Mouse (Mus musculus) small intestine, adult 2 months (tissue): ENCODE results near the gene 4930402F06Rik. TPM values are rescaled to one million over a fixed set of nuclear protein-coding genes. Genes with fewer than 3 reads are reported as not detected.

ENCODE experiments used
- H3K27ac ChIP-seq: fragments of 200-500 bp; 2 replicates; pipeline ENCODE4 v1.5.1; 2012; ENCODE audit warnings: low read depth, low read length, control low read depth, inconsistent platforms; ENCODE audit not compliant: insufficient read depth
- H3K27me3 ChIP-seq: fragments of 200-500 bp; 2 replicates; pipeline ENCODE4 v1.6.1; 2012; ENCODE audit warnings: mild to moderate bottlenecking, moderate library complexity, low read length, inconsistent platforms; ENCODE audit not compliant: control insufficient read depth, insufficient read depth
- H3K36me3 ChIP-seq: fragments of 200-500 bp; 2 replicates; pipeline ENCODE4 v1.6.1; 2012; ENCODE audit warnings: mild to moderate bottlenecking, low read length, control low read depth, inconsistent platforms; ENCODE audit not compliant: control insufficient read depth, insufficient read depth
- H3K4me1 ChIP-seq: fragments of 200-500 bp; 2 replicates; pipeline ENCODE4 v1.6.1; 2012; ENCODE audit warnings: low read length, inconsistent platforms, mixed read lengths; ENCODE audit not compliant: control insufficient read depth, insufficient read depth, insufficient read length
- H3K4me3 ChIP-seq: fragments of 200-500 bp; 2 replicates; pipeline ENCODE4 v1.5.1; 2012; ENCODE audit warnings: low read depth, mild to moderate bottlenecking, control low read depth, inconsistent platforms, low read length, moderate library complexity
- CTCF ChIP-seq: fragments of 200-500 bp; IDR thresholded peaks from 2 replicates; pipeline ENCODE4 v1.5.1; 2012; ENCODE audit warnings: low read depth, mild to moderate bottlenecking, control low read depth, inconsistent platforms, low read length, moderate library complexity, mixed read lengths; ENCODE audit not compliant: insufficient replicate concordance, insufficient read length; ENCODE audit errors: extremely low read depth
- POLR2A ChIP-seq: fragments of 200-500 bp; IDR thresholded peaks from 2 replicates; pipeline ENCODE4 v1.6.1; 2012; ENCODE audit warnings: low read depth, mild to moderate bottlenecking, control low read depth, inconsistent platforms, low read length, moderate library complexity
- WGBS: fragments of 180-500 bp; shearing (Covaris S2); methylation state at CpG from one replicate; pipeline ENCODE4 v1.1.7; 2018; 5-methylcytosine and 5-hydroxymethylcytosine counted together
- polyA plus RNA-seq: library from polyadenylated mRNA; depleted of rRNA; stranded (reverse); fragments of >200 nt; gene quantifications from 2 replicates; pipeline ENCODE4 v1.2.3, GENCODE M21; 2012

Gene 4930402F06Rik
- polyA plus RNA-seq, 1 experiment: not detected

- Histone ChIP-seq H3K4me3 (no peak overlapping the region), H3K27me3 (no peaks in the 10 kb centered on the region), H3K36me3 (no peaks in the 10 kb centered on the region), H3K4me1 (peaks cover 9% of the 10 kb centered on the region; the same call in 1 of the 2 replicates), H3K27ac (0 out of 2 replicates have a peak overlapping the region, but pooled peaks have one; percentile 29)
- WGBS: 39% methylated on average over 3 of the region's 3 CpGs
- TF ChIP-seq CTCF (no peak), POLR2A (no peak)
Measured at GRCm38 (mm10) chr2:35342605-35343004, 54.4 kb downstream of the 4930402F06Rik start.

DNA sequence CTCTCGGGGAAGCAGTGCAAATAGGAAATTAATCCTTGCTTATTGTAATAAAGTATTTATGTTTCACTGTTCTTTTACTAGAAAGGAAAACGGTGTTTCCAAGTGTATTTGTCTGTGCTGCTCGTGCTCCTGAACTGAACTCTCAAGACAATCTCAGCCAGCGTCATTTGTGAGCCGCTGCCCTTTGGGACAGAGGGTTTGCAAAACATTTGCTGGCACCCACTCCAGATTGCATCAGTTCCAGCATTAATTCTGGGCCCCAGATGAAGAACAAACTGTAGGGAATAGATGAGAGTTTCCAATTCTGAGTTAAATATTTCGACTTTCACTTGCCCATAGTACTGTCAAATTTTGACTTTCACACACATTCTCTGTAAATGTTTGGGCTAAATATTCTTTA, 58.3 kb downstream of the 4930402F06Rik start:
- Histone ChIP-seq H3K27ac (peak overlapping the region; percentile 79), H3K4me3 (no peak overlapping the region), H3K36me3 (no peaks in the 10 kb centered on the region), H3K4me1 (peaks cover 13% of the 10 kb centered on the region), H3K27me3 (no peaks in the 10 kb centered on the region)
- 26% methylated on average over 6 of the region's 6 CpGs for WGBS
- TF ChIP-seq CTCF (no peak), POLR2A (no peak)

- peaks cover 13% of the 10 kb centered on the region for H3K4me1 ChIP-seq
- H3K27me3 ChIP-seq: no peaks in the 10 kb centered on the region
- TF ChIP-seq POLR2A (no peak), CTCF (no peak)
- no peaks in the 10 kb centered on the region for H3K36me3 ChIP-seq
- H3K27ac ChIP-seq: peak overlapping the region; percentile 79
- H3K4me3 ChIP-seq: no peak overlapping the region
- WGBS: 17% methylated on average over 1 of the region's 1 CpGs
Measured at GRCm38 (mm10) chr2:35338036-35338435, 58.9 kb downstream of the 4930402F06Rik start.

GRCm38 (mm10) chr2:35337419-35337818, 59.6 kb downstream of the 4930402F06Rik start:
- no peaks in the 10 kb centered on the region for H3K36me3 ChIP-seq
- H3K27me3 ChIP-seq: no peaks in the 10 kb centered on the region
- peaks cover 18% of the 10 kb centered on the region for H3K4me1 ChIP-seq
- 53% methylated on average over 10 of the region's 10 CpGs for WGBS
- peak overlapping the region; percentile 81 for H3K27ac ChIP-seq
- no peak for TF ChIP-seq CTCF
- no peak for TF ChIP-seq POLR2A
- H3K4me3 ChIP-seq: peak overlapping the region; percentile 74

GRCm38 (mm10) chr2:35336388-35337280, 60.3 kb downstream of the 4930402F06Rik start, which contains the start of gene Stom:
TSS of gene Stom (minus strand) at chr2:35336976.
- Histone ChIP-seq H3K36me3 (no peaks in the 10 kb centered on the region), H3K27ac (peak within 1 kb of the TSS; percentile 81), H3K4me1 (peaks cover 18% of the 10 kb centered on the region), H3K27me3 (no peaks in the 10 kb centered on the region), H3K4me3 (peak within 1 kb of the TSS; percentile 74)
- under 1% methylated on average over 45 of the region's 45 CpGs for WGBS
- 0 out of 2 replicates have a peak, but pooled peaks have one; percentile 3 for TF ChIP-seq CTCF
- peak; percentile 61; the same call in 1 of the 2 replicates for TF ChIP-seq POLR2A

GRCm38 (mm10) chr2:35335620-35336019, 61.4 kb downstream of the 4930402F06Rik start:
- H3K27ac ChIP-seq: no peak overlapping the region
- H3K27me3 ChIP-seq: no peaks in the 10 kb centered on the region
- H3K4me1 ChIP-seq: peaks cover 18% of the 10 kb centered on the region
- H3K4me3 ChIP-seq: peak overlapping the region; percentile 14; the same call in 1 of the 2 replicates
- TF ChIP-seq CTCF (no peak), POLR2A (no peak)
- H3K36me3 ChIP-seq: no peaks in the 10 kb centered on the region
- 45% methylated on average over 7 of the region's 7 CpGs for WGBS

- Histone ChIP-seq H3K27ac (no peak overlapping the region), H3K4me1 (peaks cover 14% of the 10 kb centered on the region), H3K4me3 (no peak overlapping the region), H3K27me3 (no peaks in the 10 kb centered on the region), H3K36me3 (no peaks in the 10 kb centered on the region)
- TF ChIP-seq POLR2A: no peak
- TF ChIP-seq CTCF: no peak
Measured at GRCm38 (mm10) chr2:35333670-35334069, 63.3 kb downstream of the 4930402F06Rik start.
